Mouse (Mus musculus): ENCODE measurements at regions not wholly inside any gene's neighbourhood (a gene's known extent, or its start where the extent isn't known, plus 50 kb on each side); places are given as distances from the start of the nearest gene placed in this dataset.

DNA sequence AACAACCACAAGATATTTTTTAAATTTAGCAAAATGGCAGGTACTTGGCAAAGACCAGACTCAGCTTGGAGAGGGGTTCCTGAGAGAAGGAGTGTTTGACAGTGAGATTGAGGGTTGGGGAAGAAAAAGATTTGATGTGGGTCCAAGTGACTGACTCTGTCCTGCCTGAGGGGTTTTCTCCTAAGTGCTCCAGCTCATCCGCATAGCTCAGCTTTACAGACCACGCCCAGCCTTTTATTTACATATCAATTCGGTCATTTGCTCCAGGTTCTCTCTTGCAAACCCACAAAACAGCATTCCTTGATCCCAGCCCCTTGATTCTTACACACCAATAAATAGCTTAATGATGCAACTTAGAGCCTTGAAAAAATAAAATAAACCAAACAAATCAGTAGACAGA lies 127.4 kb upstream of the Elmo1 start:
- TF ChIP-seq JUND (IDR thresholded peaks at IDR 0.05; ENCODE audit: low read depth, low read length) (no peak), SIN3A (IDR thresholded peaks at IDR 0.05; ENCODE audit: low read length) (no peak), EP300 (IDR thresholded peaks at IDR 0.05; ENCODE audit: low read depth in 1 of 2, low read length in 2 of 2) (no peak), GATA1 (IDR thresholded peaks at IDR 0.05; ENCODE audit: low read depth, low read length) (no peak)

All from MEL (cell line).